Mouse (Mus musculus) ES-E14 (cell line): Measurements from ENCODE around the gene Usp18.

Source experiments
- MAFK ChIP-seq: IDR thresholded peaks from 2 replicates; pipeline ENCODE4 v1.6.1; 2014; ENCODE audit warnings: mild to moderate bottlenecking, low read depth, low read length, inconsistent platforms; ENCODE audit not compliant: insufficient read depth
- ZC3H11A ChIP-seq: IDR thresholded peaks from 2 replicates; pipeline ENCODE4 v1.6.1; 2012; ENCODE audit warnings: low read depth, mild to moderate bottlenecking, inconsistent platforms, low read length, borderline replicate concordance

- TF ChIP-seq MAFK: no peak
- TF ChIP-seq ZC3H11A: no peak
These were observed 27.7 kb upstream of the Usp18 start for GRCm38 (mm10) chr6:121218002-121218401.
